Mouse (Mus musculus) right cerebral cortex, postnatal 14 days (tissue): ENCODE measurements around the gene Git2.

ENCODE experiments used
- DNase-seq: peaks from one replicate; pipeline ENCODE4 v3.0.0; 2022

The Git2 gene

GRCm38 (mm10) chr5:114775056-114775979 lies at the start of gene Git2:
TSS of gene Git2 (minus strand) at chr5:114775517.
- no peak for DNase-seq

- DNase-seq = peak; percentile 47
Observed at GRCm38 (mm10) chr5:114824197-114824596, 48.9 kb upstream of the Git2 start.

- peak; percentile 84 for DNase-seq
Observed at GRCm38 (mm10) chr5:114822796-114823688, 47.7 kb upstream of the Git2 start, which contains the start of gene 1500011B03Rik. TSS of gene 1500011B03Rik (minus strand) at chr5:114823468.

- no peak for DNase-seq
Observed at GRCm38 (mm10) chr5:114818124-114818523, 42.8 kb upstream of the Git2 start.

- DNase-seq = no peak
Observed at GRCm38 (mm10) chr5:114816599-114816998, 41.3 kb upstream of the Git2 start.

GRCm38 (mm10) chr5:114813525-114814181 lies 38.3 kb upstream of the Git2 start:
- DNase-seq = peak; percentile 92

GRCm38 (mm10) chr5:114809826-114810225 lies 34.5 kb upstream of the Git2 start:
- DNase-seq = no peak

- no peak for DNase-seq
Observed at GRCm38 (mm10) chr5:114809181-114809756, 34.0 kb upstream of the Git2 start.

GRCm38 (mm10) chr5:114808385-114808784 lies 33.1 kb upstream of the Git2 start:
- no peak for DNase-seq

- no peak for DNase-seq
Observed at GRCm38 (mm10) chr5:114807893-114808292, 32.6 kb upstream of the Git2 start.

- DNase-seq = no peak
Observed at GRCm38 (mm10) chr5:114807468-114807867, 32.2 kb upstream of the Git2 start.

- DNase-seq = no peak
Observed at GRCm38 (mm10) chr5:114807063-114807462, 31.7 kb upstream of the Git2 start.

GRCm38 (mm10) chr5:114806636-114807035 lies 31.3 kb upstream of the Git2 start:
- DNase-seq = no peak

GRCm38 (mm10) chr5:114805436-114806350 lies 30.4 kb upstream of the Git2 start:
- no peak for DNase-seq

GRCm38 (mm10) chr5:114804958-114805357 lies 29.6 kb upstream of the Git2 start:
- DNase-seq = peak; percentile 64

- no peak for DNase-seq
Observed at GRCm38 (mm10) chr5:114804335-114804734, 29.0 kb upstream of the Git2 start.

GRCm38 (mm10) chr5:114803231-114803630 lies 27.9 kb upstream of the Git2 start:
- no peak for DNase-seq

GRCm38 (mm10) chr5:114801841-114802240 lies 26.5 kb upstream of the Git2 start:
- DNase-seq = no peak

- no peak for DNase-seq
Observed at GRCm38 (mm10) chr5:114801049-114801448, 25.7 kb upstream of the Git2 start.

GRCm38 (mm10) chr5:114799848-114800247 lies 24.5 kb upstream of the Git2 start:
- DNase-seq = no peak

GRCm38 (mm10) chr5:114797253-114797652 lies 21.9 kb upstream of the Git2 start:
- DNase-seq = no peak
